Mouse (Mus musculus): ENCODE data around the gene D430042O09Rik.

GRCm38 (mm10) chr7:125846866-125847527 lies 139.3 kb downstream of the D430042O09Rik start:
- TF ChIP-seq TCF12 (IDR thresholded peaks at IDR 0.05; ENCODE audit: insufficient read depth, poor library complexity, severe bottlenecking) (no peak), POLR2AphosphoS2 (IDR thresholded peaks at IDR 0.05; ENCODE audit: insufficient read length, low read depth) (no peak), MAX (IDR thresholded peaks at IDR 0.05; ENCODE audit: low read depth) (no peak), REST (IDR thresholded peaks at IDR 0.05; ENCODE audit: insufficient read depth, insufficient read length) (no peak)
